Mouse (Mus musculus): ENCODE data around the gene Bcl2l15.

GRCm38 (mm10) chr3:103835272-103835950, 3.0 kb downstream of the Bcl2l15 start:
- TF ChIP-seq CTCF (IDR thresholded peaks at IDR 0.05; ENCODE audit: low read depth) = no peak
- TF ChIP-seq EP300 (IDR thresholded peaks at IDR 0.05; ENCODE audit: low read depth) = no peak

Data from liver, postnatal 0 days (tissue).